ENCODE assay signal across 1 mouse cellular context in genomic region chr11:96363807-96364206, GRCm38 (mm10).
TF ChIP-seq lines count a peak whose summit lies in the region.

No protein-coding gene starts in this region.

TF ChIP-seq in CH12.LX, 34 proteins besides CTCF, POLR2A, EP300 and RAD21:
- no peak for TF ChIP-seq MEF2A (IDR thresholded peaks at IDR 0.05; ENCODE audit: borderline replicate concordance, low read depth, low read length)
- TF ChIP-seq MAZ (IDR thresholded peaks at IDR 0.05; ENCODE audit: low read depth, low read length), result no peak
- no peak for TF ChIP-seq JUN (IDR thresholded peaks at IDR 0.05; ENCODE audit: insufficient read depth, low read depth, low read length)
- no peak for TF ChIP-seq GABPA (IDR thresholded peaks at IDR 0.05; ENCODE audit: insufficient replicate concordance, low read depth, low read length)
- TF ChIP-seq ZNF384 (IDR thresholded peaks at IDR 0.05; ENCODE audit: low read depth, low read length), result 0 out of 2 replicates have a peak, but pooled peaks have one; percentile 20
- no peak for TF ChIP-seq ELF1 (IDR thresholded peaks at IDR 0.05; ENCODE audit: low read depth, low read length)
- no peak for TF ChIP-seq NRF1 (IDR thresholded peaks at IDR 0.05; ENCODE audit: low read depth, low read length)
